Mouse (Mus musculus): ENCODE measurements at regions not wholly inside any gene's neighbourhood (a gene's known extent, or its start where the extent isn't known, plus 50 kb on each side); places are given as distances from the start of the nearest gene placed in this dataset.

DNA sequence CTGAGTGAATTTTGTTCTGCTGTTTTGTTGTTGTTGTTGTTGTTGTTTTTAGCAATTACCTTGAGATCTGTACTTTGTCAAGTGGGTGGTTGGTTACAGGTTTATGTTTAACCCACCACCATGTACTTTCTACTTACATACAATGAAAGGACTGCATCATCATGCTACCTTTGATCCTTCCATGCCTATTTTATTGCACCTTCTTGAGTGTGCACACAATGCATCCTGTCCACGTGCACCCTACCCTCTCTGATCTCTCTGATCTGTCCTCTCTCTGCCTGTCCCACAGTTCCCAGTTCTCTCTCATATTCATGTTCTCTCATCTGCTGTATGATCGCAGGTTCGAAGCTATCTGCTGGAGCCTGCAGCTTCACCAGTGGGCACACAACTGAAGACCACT is 59.9 kb upstream of the Gas1 start:
- WGBS (ENCODE audit: insufficient replicate concordance) = 59% methylated on average over 3 of the region's 3 CpGs
- ATAC-seq = no peak

GRCm38 (mm10) chr13:60242447-60243109 is 65.4 kb upstream of the Gas1 start:
- no peaks in the 10 kb centered on the region for H3K4me1 ChIP-seq
- H3K4me2 ChIP-seq = no peak overlapping the region
- no peaks in the 10 kb centered on the region for H3K9me3 ChIP-seq (replicated peaks)
- 67% methylated on average over 8 of the region's 8 CpGs for WGBS (ENCODE audit: insufficient replicate concordance)
- H3K9ac ChIP-seq = no peak overlapping the region
- H3K36me3 ChIP-seq = no peaks in the 10 kb centered on the region
- H3K4me3 ChIP-seq = no peak overlapping the region
- no peak overlapping the region for H3K27ac ChIP-seq
- ATAC-seq = no peak
- no peaks in the 10 kb centered on the region for H3K27me3 ChIP-seq (replicated peaks)

More for the DNA sequence above, 59.9 kb upstream of the Gas1 start:
- H3K27me3 ChIP-seq (replicated peaks) = no peaks in the 10 kb centered on the region
- H3K36me3 ChIP-seq = no peaks in the 10 kb centered on the region
- no peak overlapping the region for H3K9ac ChIP-seq
- no peak overlapping the region for H3K27ac ChIP-seq
- H3K4me2 ChIP-seq = no peak overlapping the region
- no peak overlapping the region for H3K4me3 ChIP-seq
- no peaks in the 10 kb centered on the region for H3K9me3 ChIP-seq (replicated peaks)
- H3K4me1 ChIP-seq = no peaks in the 10 kb centered on the region

DNA sequence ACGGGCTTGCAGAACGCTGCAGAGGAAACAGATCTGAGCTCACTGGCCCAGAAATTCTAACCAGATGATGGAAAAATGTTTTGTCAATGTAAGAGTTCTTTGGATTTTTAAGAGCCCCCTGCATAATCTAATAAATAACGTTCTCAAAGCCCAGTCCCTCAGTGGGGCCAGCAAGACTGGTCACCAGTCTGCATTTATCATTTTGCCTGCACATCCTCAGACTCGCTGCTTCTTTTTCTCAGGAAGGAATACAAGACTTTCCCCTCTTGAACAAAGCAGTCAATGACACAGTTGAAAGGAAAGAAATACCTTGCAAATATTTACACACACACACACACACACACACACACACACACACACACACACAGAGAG is 65.9 kb upstream of the Gas1 start:
- H3K27me3 ChIP-seq (replicated peaks) = no peaks in the 10 kb centered on the region
- no peak overlapping the region for H3K4me3 ChIP-seq
- H3K4me2 ChIP-seq = no peak overlapping the region
- H3K36me3 ChIP-seq = no peaks in the 10 kb centered on the region
- no peak for ATAC-seq
- WGBS (ENCODE audit: insufficient replicate concordance) = 53% methylated on average over 4 of the region's 4 CpGs
- H3K9ac ChIP-seq = no peak overlapping the region
- no peak overlapping the region for H3K27ac ChIP-seq
- H3K4me1 ChIP-seq = no peaks in the 10 kb centered on the region
- H3K9me3 ChIP-seq (replicated peaks) = no peaks in the 10 kb centered on the region

DNA sequence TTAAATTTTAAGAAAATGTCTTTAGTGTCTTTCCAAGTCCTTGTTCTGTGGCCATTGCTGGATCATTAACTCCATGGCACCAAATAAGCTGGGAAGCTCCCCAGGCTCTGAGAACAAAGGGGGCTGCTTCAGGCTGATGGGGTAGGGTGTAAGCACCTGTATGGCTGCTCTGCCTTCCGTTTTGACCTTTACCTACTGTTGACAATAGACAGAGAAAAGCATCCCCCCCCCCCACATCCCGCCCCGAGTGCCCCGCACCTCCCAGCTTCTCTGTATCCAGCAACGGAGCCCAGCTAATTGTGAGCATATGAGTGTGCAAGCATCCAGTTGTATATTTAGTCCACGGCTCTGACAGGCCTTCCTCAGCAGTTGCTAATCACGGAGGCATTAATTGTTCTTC is 78.0 kb upstream of the Gas1 start:
- Histone ChIP-seq H3K36me3 (no peaks in the 10 kb centered on the region), H3K27ac (no peak overlapping the region), H3K4me3 (no peak overlapping the region), H3K4me1 (no peaks in the 10 kb centered on the region), H3K9ac (no peak overlapping the region), H3K4me2 (no peak overlapping the region), H3K9me3 (replicated peaks) (no peaks in the 10 kb centered on the region), H3K27me3 (replicated peaks) (no peaks in the 10 kb centered on the region)
- WGBS (ENCODE audit: insufficient replicate concordance) = 53% methylated on average over 7 of the region's 7 CpGs
- ATAC-seq = no peak

GRCm38 (mm10) chr13:60255715-60256114 is 78.5 kb upstream of the Gas1 start:
- Histone ChIP-seq H3K27me3 (replicated peaks) (no peaks in the 10 kb centered on the region), H3K4me2 (no peak overlapping the region), H3K9ac (no peak overlapping the region), H3K36me3 (no peaks in the 10 kb centered on the region), H3K4me3 (no peak overlapping the region), H3K27ac (no peak overlapping the region), H3K9me3 (replicated peaks) (no peaks in the 10 kb centered on the region), H3K4me1 (no peaks in the 10 kb centered on the region)
- WGBS (ENCODE audit: insufficient replicate concordance) = 62% methylated on average over 7 of the region's 7 CpGs
- no peak for ATAC-seq

GRCm38 (mm10) chr13:60256997-60257396 is 79.8 kb upstream of the Gas1 start:
- Histone ChIP-seq H3K4me1 (no peaks in the 10 kb centered on the region), H3K27ac (no peak overlapping the region), H3K9ac (no peak overlapping the region), H3K36me3 (no peaks in the 10 kb centered on the region), H3K4me2 (no peak overlapping the region), H3K4me3 (no peak overlapping the region), H3K27me3 (replicated peaks) (no peaks in the 10 kb centered on the region), H3K9me3 (replicated peaks) (no peaks in the 10 kb centered on the region)
- no peak for ATAC-seq
- WGBS (ENCODE audit: insufficient replicate concordance) = 60% methylated on average over 8 of the region's 8 CpGs

- WGBS (ENCODE audit: insufficient replicate concordance) = 63% methylated on average over 3 of the region's 3 CpGs
- no peak overlapping the region for H3K4me2 ChIP-seq
- no peak overlapping the region for H3K9ac ChIP-seq
- H3K27ac ChIP-seq = no peak overlapping the region
- H3K9me3 ChIP-seq (replicated peaks) = no peaks in the 10 kb centered on the region
- no peak overlapping the region for H3K4me3 ChIP-seq
- H3K36me3 ChIP-seq = no peaks in the 10 kb centered on the region
- no peaks in the 10 kb centered on the region for H3K27me3 ChIP-seq (replicated peaks)
- ATAC-seq = no peak
- H3K4me1 ChIP-seq = no peaks in the 10 kb centered on the region
These were observed 80.7 kb upstream of the Gas1 start for GRCm38 (mm10) chr13:60257878-60258277.

DNA sequence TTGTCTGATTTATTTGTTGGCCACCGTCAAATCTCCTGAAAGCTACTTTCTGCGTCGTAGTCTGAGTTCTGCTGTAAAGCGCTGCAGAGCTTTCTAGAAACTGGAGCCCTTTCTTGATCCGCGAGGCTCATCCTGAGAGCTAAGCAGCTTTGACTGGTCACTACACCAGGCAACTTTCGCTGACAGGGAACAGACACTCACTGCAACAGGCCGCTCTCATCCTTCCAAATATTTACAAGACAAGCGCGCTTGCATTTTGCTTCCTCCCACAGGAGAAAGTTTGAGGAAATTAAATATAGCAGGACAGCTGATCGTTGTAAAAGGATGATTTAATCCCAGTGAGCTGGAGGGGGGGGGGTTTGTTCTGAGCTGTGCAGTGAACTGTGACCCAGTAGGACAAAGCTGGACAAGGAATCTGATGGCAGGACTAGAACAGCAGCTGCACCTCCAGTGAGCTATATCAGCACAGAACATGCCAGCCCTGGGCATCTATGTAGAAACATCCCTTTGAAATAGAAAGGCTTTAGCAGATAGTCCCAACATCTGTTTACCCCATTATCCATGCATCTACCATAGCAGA is 85.4 kb upstream of the Gas1 start:
- H3K9me3 ChIP-seq (replicated peaks) = no peaks in the 10 kb centered on the region
- no peaks in the 10 kb centered on the region for H3K27me3 ChIP-seq (replicated peaks)
- no peak overlapping the region for H3K9ac ChIP-seq
- 72% methylated on average over 11 of the region's 11 CpGs for WGBS (ENCODE audit: insufficient replicate concordance)
- H3K4me1 ChIP-seq = no peaks in the 10 kb centered on the region
- no peak overlapping the region for H3K4me2 ChIP-seq
- no peak for ATAC-seq
- no peak overlapping the region for H3K4me3 ChIP-seq
- H3K36me3 ChIP-seq = no peaks in the 10 kb centered on the region
- no peak overlapping the region for H3K27ac ChIP-seq

GRCm38 (mm10) chr13:60264504-60264903 is 87.3 kb upstream of the Gas1 start:
- Histone ChIP-seq H3K4me3 (no peak overlapping the region), H3K27me3 (replicated peaks) (no peaks in the 10 kb centered on the region), H3K9me3 (replicated peaks) (no peaks in the 10 kb centered on the region), H3K4me1 (no peaks in the 10 kb centered on the region), H3K9ac (no peak overlapping the region), H3K4me2 (no peak overlapping the region), H3K36me3 (no peaks in the 10 kb centered on the region), H3K27ac (no peak overlapping the region)
- ATAC-seq = no peak
- 82% methylated on average over 4 of the region's 4 CpGs for WGBS (ENCODE audit: insufficient replicate concordance)

- H3K36me3 ChIP-seq = no peaks in the 10 kb centered on the region
- 47% methylated on average over 12 of the region's 12 CpGs for WGBS (ENCODE audit: insufficient replicate concordance)
- H3K9ac ChIP-seq = no peak overlapping the region
- H3K4me3 ChIP-seq = no peak overlapping the region
- H3K4me2 ChIP-seq = no peak overlapping the region
- H3K27me3 ChIP-seq (replicated peaks) = no peaks in the 10 kb centered on the region
- no peak for ATAC-seq
- no peaks in the 10 kb centered on the region for H3K4me1 ChIP-seq
- no peak overlapping the region for H3K27ac ChIP-seq
- no peaks in the 10 kb centered on the region for H3K9me3 ChIP-seq (replicated peaks)
These were observed 90.4 kb upstream of the Gas1 start for GRCm38 (mm10) chr13:60267557-60267956.

- H3K4me2 ChIP-seq = no peak overlapping the region
- H3K9ac ChIP-seq = no peak overlapping the region
- H3K36me3 ChIP-seq = no peaks in the 10 kb centered on the region
- H3K27me3 ChIP-seq (replicated peaks) = no peaks in the 10 kb centered on the region
- no peak for ATAC-seq
- no peak overlapping the region for H3K27ac ChIP-seq
- no peak overlapping the region for H3K4me3 ChIP-seq
- no peaks in the 10 kb centered on the region for H3K9me3 ChIP-seq (replicated peaks)
- no peaks in the 10 kb centered on the region for H3K4me1 ChIP-seq
- WGBS (ENCODE audit: insufficient replicate concordance) = 71% methylated on average over 11 of the region's 11 CpGs
These were observed 91.1 kb upstream of the Gas1 start for GRCm38 (mm10) chr13:60268256-60268655.

GRCm38 (mm10) chr13:60269406-60269841 is 92.3 kb upstream of the Gas1 start:
- no peaks in the 10 kb centered on the region for H3K36me3 ChIP-seq
- H3K9me3 ChIP-seq (replicated peaks) = no peaks in the 10 kb centered on the region
- no peak for ATAC-seq
- no peak overlapping the region for H3K9ac ChIP-seq
- H3K4me3 ChIP-seq = no peak overlapping the region
- no peaks in the 10 kb centered on the region for H3K27me3 ChIP-seq (replicated peaks)
- H3K4me1 ChIP-seq = no peaks in the 10 kb centered on the region
- no peak overlapping the region for H3K27ac ChIP-seq
- 63% methylated on average over 9 of the region's 9 CpGs for WGBS (ENCODE audit: insufficient replicate concordance)
- no peak overlapping the region for H3K4me2 ChIP-seq

DNA sequence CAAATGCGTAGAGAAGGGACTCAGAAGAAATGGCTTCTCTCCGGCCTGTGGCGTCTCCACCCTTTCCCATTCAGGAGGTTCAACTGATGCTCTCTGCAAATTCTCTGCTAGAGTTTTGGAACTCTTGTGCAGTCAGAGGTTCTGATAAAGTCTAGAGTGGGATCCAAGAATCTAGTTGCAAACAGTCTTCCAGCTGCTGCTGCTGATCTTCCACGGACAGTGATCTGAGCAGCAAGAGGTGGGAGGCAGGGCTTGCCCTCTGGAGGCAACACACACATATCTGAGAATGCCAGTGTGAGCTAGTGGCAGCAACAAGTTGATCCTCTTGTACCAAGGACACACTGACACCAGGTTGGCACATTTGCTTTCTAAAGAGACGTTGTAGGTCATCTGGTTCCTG is 93.4 kb upstream of the Gas1 start:
- no peak for ATAC-seq
- Histone ChIP-seq H3K27ac (no peak overlapping the region), H3K27me3 (replicated peaks) (no peaks in the 10 kb centered on the region), H3K36me3 (no peaks in the 10 kb centered on the region), H3K4me1 (no peaks in the 10 kb centered on the region), H3K4me2 (no peak overlapping the region), H3K4me3 (no peak overlapping the region), H3K9me3 (replicated peaks) (no peaks in the 10 kb centered on the region; the same call in 1 of the 2 replicates), H3K9ac (no peak overlapping the region)
- 68% methylated on average over 5 of the region's 5 CpGs for whole genome bisulfite sequencing (ENCODE audit: insufficient replicate concordance)

Data from liver, embryonic 12.5 days (tissue).